8 mouse cellular contexts compared by ENCODE assay signal in genomic region chr7:64741333-64742307, GRCm38 (mm10).
DNase-seq lines count a peak whose midpoint lies in the region; ATAC-seq and TF ChIP-seq lines count a peak whose summit lies in the region.

No protein-coding gene starts in this region.

- no peaks in the 10 kb centered on the region for H3K27me3 ChIP-seq in embryonic facial prominence, embryonic 13.5 days
- peaks cover 19% of the 10 kb centered on the region for H3K27me3 ChIP-seq in hindbrain, embryonic 10.5 days (ENCODE audit: insufficient read depth, poor library complexity, severe bottlenecking)
- H3K27me3 ChIP-seq in lung, embryonic 16.5 days (ENCODE audit: control insufficient read depth, insufficient read depth, low read depth, low read length) = no peaks in the 10 kb centered on the region

- no peak overlapping the region for H3K9ac ChIP-seq in embryonic facial prominence, embryonic 13.5 days
- no peak overlapping the region for H3K9ac ChIP-seq in lung, embryonic 16.5 days (ENCODE audit: low read length)

- DNase-seq in ES-CJ7 (ENCODE audit: low read depth, low spot score) = peak; percentile 82
- peak; percentile 90 for DNase-seq in hindbrain, embryonic 10.5 days (ENCODE audit: low spot score)
- peak; percentile 84 to 93 for DNase-seq in layer of hippocampus, adult 2 months (ENCODE audit: low spot score in 2 of 2)
- DNase-seq in ovary, postnatal 36 days (ENCODE audit: low spot score) = peak; percentile 60
- DNase-seq in thymus, postnatal 4 days = peak; percentile 91

- H3K4me1 ChIP-seq in bone marrow, adult 2 months (ENCODE audit: control insufficient read depth, insufficient read depth, low read length) = no peaks in the 10 kb centered on the region
- H3K4me1 ChIP-seq in embryonic facial prominence, embryonic 13.5 days = no peaks in the 10 kb centered on the region
- peaks cover 32% of the 10 kb centered on the region for H3K4me1 ChIP-seq in hindbrain, embryonic 10.5 days (replicated peaks)
- H3K4me1 ChIP-seq in lung, embryonic 16.5 days (replicated peaks; ENCODE audit: control insufficient read depth, insufficient read depth, low read length) = no peaks in the 10 kb centered on the region

- no peak for TF ChIP-seq POLR2A in bone marrow, adult 2 months (IDR thresholded peaks at IDR 0.05; ENCODE audit: borderline replicate concordance, control insufficient read depth, low read depth, low read length)

- peak; percentile 84 for TF ChIP-seq CTCF in bone marrow, adult 2 months (IDR thresholded peaks at IDR 0.05; ENCODE audit: control insufficient read depth, insufficient read depth, low read length)
- TF ChIP-seq CTCF in layer of hippocampus, adult 2 months (conservative IDR thresholded peaks at IDR 0.05) = peak; percentile 95

- no peaks in the 10 kb centered on the region for H3K36me3 ChIP-seq in embryonic facial prominence, embryonic 13.5 days
- peaks cover 42% of the 10 kb centered on the region for H3K36me3 ChIP-seq in hindbrain, embryonic 10.5 days
- no peaks in the 10 kb centered on the region for H3K36me3 ChIP-seq in lung, embryonic 16.5 days (ENCODE audit: control insufficient read depth, insufficient read depth, low read length)

- no peak overlapping the region for H3K4me2 ChIP-seq in embryonic facial prominence, embryonic 13.5 days
- no peak overlapping the region for H3K4me2 ChIP-seq in lung, embryonic 16.5 days (ENCODE audit: low read depth, low read length)

- 31% methylated on average over 8 of the region's 8 CpGs for WGBS in bone marrow, adult 2 months
- 34% methylated on average over 8 of the region's 8 CpGs for WGBS in embryonic facial prominence, embryonic 13.5 days
- 32% methylated on average over 8 of the region's 8 CpGs for WGBS in hindbrain, embryonic 10.5 days
- 28% methylated on average over 8 of the region's 8 CpGs for WGBS in lung, embryonic 16.5 days

- H3K27ac ChIP-seq in bone marrow, adult 2 months (ENCODE audit: control insufficient read depth, insufficient read depth, low read depth, low read length, poor library complexity) = no peak overlapping the region
- no peak overlapping the region for H3K27ac ChIP-seq in embryonic facial prominence, embryonic 13.5 days
- H3K27ac ChIP-seq in hindbrain, embryonic 10.5 days = peak overlapping the region; percentile 23; the same call in 1 of the 2 replicates
- peak overlapping the region; percentile 59 for H3K27ac ChIP-seq in layer of hippocampus, adult 2 months
- H3K27ac ChIP-seq in lung, embryonic 16.5 days (ENCODE audit: low read length) = no peak overlapping the region

- H3K4me3 ChIP-seq in bone marrow, adult 2 months (replicated peaks; ENCODE audit: control insufficient read depth, low read depth, low read length) = no peak overlapping the region
- no peak overlapping the region for H3K4me3 ChIP-seq in embryonic facial prominence, embryonic 13.5 days
- H3K4me3 ChIP-seq in hindbrain, embryonic 10.5 days = no peak overlapping the region
- H3K4me3 ChIP-seq in layer of hippocampus, adult 2 months = no peak overlapping the region
- H3K4me3 ChIP-seq in lung, embryonic 16.5 days (ENCODE audit: low read length) = no peak overlapping the region

- H3K9me3 ChIP-seq in embryonic facial prominence, embryonic 13.5 days = no peaks in the 10 kb centered on the region
- H3K9me3 ChIP-seq in hindbrain, embryonic 10.5 days = no peaks in the 10 kb centered on the region
- H3K9me3 ChIP-seq in lung, embryonic 16.5 days (ENCODE audit: control insufficient read depth, low read length) = no peaks in the 10 kb centered on the region

- ATAC-seq in embryonic facial prominence, embryonic 13.5 days (ENCODE audit: insufficient number of reproducible peaks, insufficient read depth, low FRiP score, low TSS enrichment, low read depth) = peak; percentile 46; the same call in 1 of the 2 replicates
- peak; percentile 65 for ATAC-seq in lung, embryonic 16.5 days (ENCODE audit: low read depth)

Comparison
In these comparisons a context has a peak if more than half of its experiments do, and no peak if none do; other contexts are left out.
1. H3K27ac ChIP-seq: peak in hindbrain, embryonic 10.5 days (single experiment) and layer of hippocampus, adult 2 months (single experiment); none in bone marrow, adult 2 months (single experiment), embryonic facial prominence, embryonic 13.5 days (single experiment) and lung, embryonic 16.5 days (single experiment).
2. Peak in every context shown above with its lines, with median percentiles within 50 percentile points of each other: DNase-seq.